11 mouse cellular contexts compared by ENCODE assay signal in genomic region chr6:113660492-113661352, GRCm38 (mm10). TPM values are rescaled to one million over a fixed set of nuclear protein-coding genes. Genes with fewer than 3 reads are reported as not detected.
DNase-seq lines count a peak whose midpoint lies in the region; ATAC-seq and TF ChIP-seq lines count a peak whose summit lies in the region.
"Had no signal": no experiment of that assay in that cellular context is flagged by ENCODE, and none has a peak within 500 bp of the region (broad histone marks: within the 10 kb centered on the region; RNA-seq: fewer than 3 reads in every experiment).

No protein-coding gene starts in this region.

- no peaks in the 10 kb centered on the region for H3K27me3 ChIP-seq in kidney, postnatal 0 days (ENCODE audit: insufficient read depth, low read length)
- H3K27me3 ChIP-seq in intestine, embryonic 16.5 days (replicated peaks; ENCODE audit: control insufficient read depth, insufficient read depth, low read length), result no peaks in the 10 kb centered on the region
- no peaks in the 10 kb centered on the region for H3K27me3 ChIP-seq in small intestine, adult 2 months (ENCODE audit: control insufficient read depth, insufficient read depth, low read length)
- H3K27me3 ChIP-seq in forebrain, postnatal 0 days (ENCODE audit: insufficient read depth, low read length), result no peaks in the 10 kb centered on the region

- peaks cover 24% of the 10 kb centered on the region for H3K4me1 ChIP-seq in kidney, postnatal 0 days (replicated peaks; ENCODE audit: insufficient read depth, low read length)
- H3K4me1 ChIP-seq in intestine, embryonic 16.5 days (ENCODE audit: control insufficient read depth, insufficient read depth, low read length), result peaks cover 26% of the 10 kb centered on the region
- H3K4me1 ChIP-seq in small intestine, adult 2 months (ENCODE audit: control insufficient read depth, insufficient read depth, insufficient read length, low read length), result peaks cover 65% of the 10 kb centered on the region
- H3K4me1 ChIP-seq in forebrain, postnatal 0 days (ENCODE audit: insufficient read depth), result no peaks in the 10 kb centered on the region

- H3K4me2 ChIP-seq in kidney, postnatal 0 days (ENCODE audit: low read length), result no peak overlapping the region
- no peak overlapping the region for H3K4me2 ChIP-seq in intestine, embryonic 16.5 days (ENCODE audit: low read depth, low read length)
- no peak overlapping the region for H3K4me2 ChIP-seq in forebrain, postnatal 0 days (ENCODE audit: low read depth)
- H3K4me2 ChIP-seq: lung, embryonic 14.5 days had no signal

- TF ChIP-seq POLR2A in small intestine, adult 2 months (IDR thresholded peaks at IDR 0.05; ENCODE audit: low read depth, low read length), result 0 out of 2 replicates have a peak, but pooled peaks have one; percentile 16

- H3K36me3 ChIP-seq in kidney, postnatal 0 days (ENCODE audit: insufficient read depth, low read length), result no peaks in the 10 kb centered on the region
- H3K36me3 ChIP-seq in intestine, embryonic 16.5 days (ENCODE audit: control insufficient read depth, insufficient read depth, low read length), result no peaks in the 10 kb centered on the region; the same call in 1 of the 2 replicates
- H3K36me3 ChIP-seq in small intestine, adult 2 months (ENCODE audit: control insufficient read depth, insufficient read depth, low read length), result peaks cover 8% of the 10 kb centered on the region; the same call in 1 of the 2 replicates
- no peaks in the 10 kb centered on the region for H3K36me3 ChIP-seq in forebrain, postnatal 0 days (ENCODE audit: insufficient read depth)

- no peaks in the 10 kb centered on the region for H3K9me3 ChIP-seq in kidney, postnatal 0 days (replicated peaks; ENCODE audit: low read length)
- no peaks in the 10 kb centered on the region for H3K9me3 ChIP-seq in intestine, embryonic 16.5 days (ENCODE audit: control insufficient read depth, low read length)
- H3K9me3 ChIP-seq in forebrain, postnatal 0 days (ENCODE audit: low read length), result no peaks in the 10 kb centered on the region

- no peak overlapping the region for H3K9ac ChIP-seq in kidney, postnatal 0 days (ENCODE audit: low read depth, low read length)
- H3K9ac ChIP-seq in intestine, embryonic 16.5 days (ENCODE audit: low read depth, low read length), result no peak overlapping the region
- no peak overlapping the region for H3K9ac ChIP-seq in forebrain, postnatal 0 days
- H3K9ac ChIP-seq: lung, embryonic 14.5 days had no signal

- ATAC-seq in kidney, postnatal 0 days (replicated peaks; ENCODE audit: low FRiP score, low read depth), result no peak
- peak; percentile 34; the same call in 1 of the 2 replicates for ATAC-seq in intestine, embryonic 16.5 days
- ATAC-seq in forebrain, postnatal 0 days, result no peak

- no peak for TF ChIP-seq CTCF in kidney, postnatal 0 days (IDR thresholded peaks at IDR 0.05; ENCODE audit: low read depth)
- no peak for TF ChIP-seq CTCF in small intestine, adult 2 months (IDR thresholded peaks at IDR 0.05; ENCODE audit: extremely low read depth, insufficient read length, insufficient replicate concordance, low read depth, low read length)
- TF ChIP-seq CTCF in forebrain, postnatal 0 days (IDR thresholded peaks at IDR 0.05; ENCODE audit: low read depth), result no peak

- no peak overlapping the region for H3K4me3 ChIP-seq in kidney, postnatal 0 days (replicated peaks; ENCODE audit: low read depth, low read length)
- no peak overlapping the region for H3K4me3 ChIP-seq in intestine, embryonic 16.5 days (ENCODE audit: low read length)
- 0 out of 2 replicates have a peak overlapping the region, but pooled peaks have one; percentile 1 for H3K4me3 ChIP-seq in small intestine, adult 2 months (ENCODE audit: low read depth, low read length)
- no peak overlapping the region for H3K4me3 ChIP-seq in forebrain, postnatal 0 days (ENCODE audit: low read depth, low read length)

- H3K27ac ChIP-seq in kidney, postnatal 0 days, result peak overlapping the region; percentile 60
- peak overlapping the region; percentile 57 for H3K27ac ChIP-seq in intestine, embryonic 16.5 days (ENCODE audit: low read length)
- H3K27ac ChIP-seq in small intestine, adult 2 months (ENCODE audit: insufficient read depth, low read depth, low read length), result peak overlapping the region; percentile 75
- no peak overlapping the region for H3K27ac ChIP-seq in forebrain, postnatal 0 days (ENCODE audit: low read depth, low read length)

- 57% methylated on average over 14 of the region's 14 CpGs for WGBS in kidney, postnatal 0 days
- 63% methylated on average over 14 of the region's 14 CpGs for WGBS in intestine, embryonic 16.5 days
- WGBS in small intestine, adult 2 months, result 36% methylated on average over 14 of the region's 14 CpGs
- WGBS in forebrain, postnatal 0 days, result 69% methylated on average over 14 of the region's 14 CpGs

- peak; percentile 39 for DNase-seq in kidney, postnatal 0 days (ENCODE audit: low spot score)
- no peak for DNase-seq in kidney, adult 11 months
- DNase-seq in NIH3T3 (ENCODE audit: low read depth), result peak; percentile 17
- no peak for DNase-seq in ovary, postnatal 10 days (ENCODE audit: low spot score)
- DNase-seq in forebrain, postnatal 0 days, result no peak
- no peak for DNase-seq in left cerebral cortex, adult 18-20 months (ENCODE audit: low spot score in 2 of 2)
- DNase-seq: cerebellum, adult 11-12 months; lung, embryonic 14.5 days had no signal

RNA-seq across cellular contexts. Expression of gene Irak2, which starts 22.5 kb away (rescaled TPM):
- polyA plus RNA-seq in kidney, postnatal 0 days (2015; fragmentation: Nextera tagmentation; extraction: Ambion mirVana), result 5.3 and 6.7 TPM in 2 replicates
- polyA plus RNA-seq in intestine, embryonic 16.5 days (2015; fragmentation: Nextera tagmentation; extraction: Ambion mirVana), result 15.4 and 19.8 TPM in 2 replicates
- 35.4 and 97.6 TPM in 2 replicates for polyA plus RNA-seq in small intestine, adult 2 months (2012; rRNA removed)
- 4.5 and 5.9 TPM in 2 replicates for total RNA-seq in forebrain, postnatal 0 days (2014; rRNA removed)
- polyA plus RNA-seq in forebrain, postnatal 0 days (2015; fragmentation: Nextera tagmentation; extraction: Ambion mirVana), result 1.8 and 3.5 TPM in 2 replicates
- 10 to 100 TPM; 23.5 to 25.4 TPM for total RNA-seq in left cerebral cortex, adult 18-20 months (2021)

RNA-seq across cellular contexts. Expression of gene Tatdn2, which starts 36.1 kb away (rescaled TPM):
- polyA plus RNA-seq in kidney, postnatal 0 days (2015; fragmentation: Nextera tagmentation; extraction: Ambion mirVana), result 0.78 and 0.95 TPM in 2 replicates
- polyA plus RNA-seq in intestine, embryonic 16.5 days (2015; fragmentation: Nextera tagmentation; extraction: Ambion mirVana), result 0.60 and 0.65 TPM in 2 replicates
- polyA plus RNA-seq in small intestine, adult 2 months (2012; rRNA removed), result 11.3 and 16.6 TPM in 2 replicates
- 67.0 and 69.2 TPM in 2 replicates for total RNA-seq in forebrain, postnatal 0 days (2014; rRNA removed)
- 1.4 and 1.7 TPM in 2 replicates for polyA plus RNA-seq in forebrain, postnatal 0 days (2015; fragmentation: Nextera tagmentation; extraction: Ambion mirVana)
- total RNA-seq in left cerebral cortex, adult 18-20 months (2021), result 10 to 100 TPM; 70.1 to 80.2 TPM

RNA-seq across cellular contexts. Expression of gene Vhl, which starts 37.0 kb away (rescaled TPM):
- polyA plus RNA-seq in kidney, postnatal 0 days (2015; fragmentation: Nextera tagmentation; extraction: Ambion mirVana), result 33.5 and 36.9 TPM in 2 replicates
- 27.5 and 30.5 TPM in 2 replicates for polyA plus RNA-seq in intestine, embryonic 16.5 days (2015; fragmentation: Nextera tagmentation; extraction: Ambion mirVana)
- 6.0 and 7.8 TPM in 2 replicates for polyA plus RNA-seq in small intestine, adult 2 months (2012; rRNA removed)
- total RNA-seq in forebrain, postnatal 0 days (2014; rRNA removed), result 92.7 and 94.1 TPM in 2 replicates
- 71.6 and 76.5 TPM in 2 replicates for polyA plus RNA-seq in forebrain, postnatal 0 days (2015; fragmentation: Nextera tagmentation; extraction: Ambion mirVana)
- 10 to 100 TPM; 35.3 to 46.6 TPM for total RNA-seq in left cerebral cortex, adult 18-20 months (2021)

RNA-seq across cellular contexts. Expression of gene Brk1, which starts 56.1 kb away (rescaled TPM):
- 236 and 242 TPM in 2 replicates for polyA plus RNA-seq in kidney, postnatal 0 days (2015; fragmentation: Nextera tagmentation; extraction: Ambion mirVana)
- 185 and 199 TPM in 2 replicates for polyA plus RNA-seq in intestine, embryonic 16.5 days (2015; fragmentation: Nextera tagmentation; extraction: Ambion mirVana)
- 36.4 and 71.2 TPM in 2 replicates for polyA plus RNA-seq in small intestine, adult 2 months (2012; rRNA removed)
- 217 and 235 TPM in 2 replicates for total RNA-seq in forebrain, postnatal 0 days (2014; rRNA removed)
- polyA plus RNA-seq in forebrain, postnatal 0 days (2015; fragmentation: Nextera tagmentation; extraction: Ambion mirVana), result 306 and 340 TPM in 2 replicates
- total RNA-seq in left cerebral cortex, adult 18-20 months (2021), result 100 to 1,000 TPM; 210 to 217 TPM

RNA-seq across cellular contexts. Expression of gene Ghrl, which starts 59.0 kb away (rescaled TPM):
- polyA plus RNA-seq in kidney, postnatal 0 days (2015; fragmentation: Nextera tagmentation; extraction: Ambion mirVana), result not detected in 2 replicates
- 169 and 177 TPM in 2 replicates for polyA plus RNA-seq in intestine, embryonic 16.5 days (2015; fragmentation: Nextera tagmentation; extraction: Ambion mirVana)
- polyA plus RNA-seq in small intestine, adult 2 months (2012; rRNA removed), result 14.0 and 50.2 TPM in 2 replicates
- not detected in 2 replicates for total RNA-seq in forebrain, postnatal 0 days (2014; rRNA removed)
- polyA plus RNA-seq in forebrain, postnatal 0 days (2015; fragmentation: Nextera tagmentation; extraction: Ambion mirVana), result 0.61 TPM in 1 of 2 replicates, not detected in the other
- total RNA-seq in left cerebral cortex, adult 18-20 months (2021), result not detected
- total RNA-seq: gastrocnemius, postnatal 4 days had no signal
- polyA plus RNA-seq: lung, embryonic 14.5 days had no signal

Comparison
In these comparisons a context has a peak if more than half of its experiments do, and no peak if none do; other contexts are left out.
1. DNase-seq: peak in kidney, postnatal 0 days (single experiment) and NIH3T3 (single experiment); none in kidney, adult 11 months (single experiment), ovary, postnatal 10 days (single experiment), forebrain, postnatal 0 days (single experiment) and left cerebral cortex, adult 18-20 months (0 of 2).